In genomic region chr19:19523629-19524028, GRCm38 (mm10) we compare ENCODE assay signal across 27 mouse cellular contexts.
"Had no signal": no experiment of that assay in that cellular context is flagged by ENCODE, and none has a peak within 500 bp of the region (broad histone marks: within the 10 kb centered on the region; RNA-seq: fewer than 3 reads in every experiment).

No protein-coding gene starts in this region.

- H3K4me2 ChIP-seq: heart, embryonic 12.5 days; hindbrain, embryonic 12.5 days; hindbrain, embryonic 14.5 days; intestine, embryonic 15.5 days; limb, embryonic 13.5 days; liver, embryonic 11.5 days; liver, embryonic 13.5 days; liver, embryonic 15.5 days had no signal

- DNase-seq: gastrocnemius, postnatal 10 days; gastrocnemius, postnatal 25 days; heart, adult 18-20 months; heart, postnatal 10 days; heart, postnatal 4 days; kidney, adult 18-20 months; kidney, adult 8-10 months; kidney, postnatal 10 days; kidney, postnatal 25 days; kidney, postnatal 4 days; liver; liver, embryonic 13.5 days; liver, postnatal 0 days had no signal

- H3K9me3 ChIP-seq: heart, embryonic 10.5 days; heart, embryonic 12.5 days; hindbrain, embryonic 10.5 days; hindbrain, embryonic 12.5 days; intestine, embryonic 15.5 days; limb, embryonic 13.5 days; liver, embryonic 13.5 days; liver, embryonic 15.5 days had no signal

- H3K9ac ChIP-seq: heart, embryonic 12.5 days; hindbrain, embryonic 12.5 days; hindbrain, embryonic 14.5 days; intestine, embryonic 15.5 days; limb, embryonic 13.5 days; liver, embryonic 13.5 days; liver, embryonic 15.5 days; liver, postnatal 0 days had no signal

- H3K4me3 ChIP-seq: heart, embryonic 10.5 days; heart, embryonic 12.5 days; hindbrain, embryonic 10.5 days; hindbrain, embryonic 12.5 days; intestine, embryonic 15.5 days; layer of hippocampus, adult 2 months; left cerebral cortex, adult 2 months; limb, embryonic 13.5 days; liver, embryonic 13.5 days; liver, embryonic 15.5 days had no signal

- H3K27ac ChIP-seq: heart, embryonic 10.5 days; hindbrain, embryonic 10.5 days; hindbrain, embryonic 12.5 days; hindbrain, embryonic 14.5 days; intestine, embryonic 15.5 days; layer of hippocampus, adult 2 months; left cerebral cortex, adult 2 months; limb, embryonic 13.5 days; liver, embryonic 13.5 days; liver, embryonic 15.5 days had no signal

- ATAC-seq: hindbrain, embryonic 16.5 days; inflammation-experienced regulatory T-cells, adult 6 months; intestine, embryonic 15.5 days; intestine, postnatal 0 days; liver, postnatal 0 days had no signal

- H3K4me1 ChIP-seq: heart, embryonic 10.5 days; heart, embryonic 12.5 days; hindbrain, embryonic 10.5 days; hindbrain, embryonic 12.5 days; intestine, embryonic 15.5 days; liver, embryonic 13.5 days; liver, embryonic 15.5 days had no signal

- H3K27me3 ChIP-seq: heart, embryonic 12.5 days; hindbrain, embryonic 12.5 days; intestine, embryonic 15.5 days; limb, embryonic 13.5 days; liver, embryonic 13.5 days; liver, embryonic 15.5 days had no signal

- H3K36me3 ChIP-seq: heart, embryonic 10.5 days; heart, embryonic 12.5 days; hindbrain, embryonic 10.5 days; hindbrain, embryonic 12.5 days; intestine, embryonic 15.5 days; limb, embryonic 13.5 days; liver, embryonic 13.5 days; liver, embryonic 15.5 days had no signal
